Mouse (Mus musculus): ENCODE results near the gene Cox11. TPM values are rescaled to one million over a fixed set of nuclear protein-coding genes. Genes with fewer than 3 reads are reported as not detected.

Cox11 gene
- total and polyA plus RNA-seq, 2 experiments = 10.6 to 15.7 TPM

DNA sequence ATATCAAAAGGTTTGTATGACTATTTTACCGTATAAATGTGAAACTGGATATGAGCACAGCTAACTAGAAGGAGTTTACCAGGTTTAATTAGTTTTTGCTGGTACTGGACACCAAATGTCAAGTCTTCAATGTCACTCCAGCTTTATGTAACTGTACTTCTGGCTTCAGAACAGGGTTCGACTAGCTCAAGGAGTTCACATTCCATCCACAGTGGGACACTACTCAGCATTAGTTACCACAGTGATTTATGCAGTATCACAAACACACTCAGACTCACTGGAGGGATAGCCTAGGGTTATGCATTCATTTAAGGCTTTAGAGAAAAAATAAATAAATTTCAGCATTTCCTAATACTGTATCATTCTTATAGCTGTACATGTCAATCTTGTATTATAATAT, 5.5 kb upstream of the Cox11 start:
- Histone ChIP-seq H3K27ac (replicated peaks; ENCODE audit: insufficient read depth, low read depth, low read length) (no peak overlapping the region), H3K79me2 (ENCODE audit: control insufficient read depth, insufficient read depth, low read length) (0 out of 2 replicates have a peak, but pooled peaks cover 5% of the 10 kb centered on the region), H3K9ac (ENCODE audit: low read depth, low read length) (no peak overlapping the region), H3K36me3 (ENCODE audit: control insufficient read depth, insufficient read depth, low read length) (no peaks in the 10 kb centered on the region), H3K27me3 (ENCODE audit: control insufficient read depth, insufficient read depth, low read length) (no peaks in the 10 kb centered on the region), H3K4me1 (ENCODE audit: control insufficient read depth, insufficient read depth, low read length) (no peaks in the 10 kb centered on the region; the same call in 1 of the 2 replicates), H3K4me3 (ENCODE audit: insufficient read depth, low read depth, low read length) (no peak overlapping the region)
- 87% methylated on average over 2 of the region's 2 CpGs for WGBS
- TF ChIP-seq POLR2A (IDR thresholded peaks at IDR 0.05; ENCODE audit: extremely low read depth, insufficient read depth, low read length) = no peak
- no peak for DNase-seq (ENCODE audit: extremely low read depth, low read depth, low spot score)

GRCm38 (mm10) chr11:90634661-90635060, 3.3 kb upstream of the Cox11 start:
- H3K27ac ChIP-seq (replicated peaks; ENCODE audit: insufficient read depth, low read depth, low read length) = no peak overlapping the region
- H3K9ac ChIP-seq (ENCODE audit: low read depth, low read length) = no peak overlapping the region
- H3K4me3 ChIP-seq (ENCODE audit: insufficient read depth, low read depth, low read length) = no peak overlapping the region
- H3K4me1 ChIP-seq (ENCODE audit: control insufficient read depth, insufficient read depth, low read length) = peaks cover 4% of the 10 kb centered on the region
- no peak for TF ChIP-seq CTCF (IDR thresholded peaks at IDR 0.05; ENCODE audit: low read depth, low read length)
- no peaks in the 10 kb centered on the region for H3K27me3 ChIP-seq (ENCODE audit: control insufficient read depth, insufficient read depth, low read length)
- 85% methylated on average over 3 of the region's 3 CpGs for WGBS
- H3K79me2 ChIP-seq (ENCODE audit: control insufficient read depth, insufficient read depth, low read length) = peaks cover 15% of the 10 kb centered on the region
- H3K36me3 ChIP-seq (ENCODE audit: control insufficient read depth, insufficient read depth, low read length) = no peaks in the 10 kb centered on the region
- DNase-seq (ENCODE audit: extremely low read depth, low read depth, low spot score) = no peak

- TF ChIP-seq POLR2A (IDR thresholded peaks at IDR 0.05; ENCODE audit: extremely low read depth, insufficient read depth, low read length) (no peak), CTCF (IDR thresholded peaks at IDR 0.05; ENCODE audit: low read depth, low read length) (no peak)
Measured at GRCm38 (mm10) chr11:90638312-90638830, 398 bp downstream of the Cox11 start.

GRCm38 (mm10) chr11:90649777-90650176, 11.8 kb downstream of the Cox11 start:
- no peak for DNase-seq (ENCODE audit: extremely low read depth, low read depth, low spot score)
- Histone ChIP-seq H3K79me2 (ENCODE audit: control insufficient read depth, insufficient read depth, low read length) (no peaks in the 10 kb centered on the region), H3K9ac (ENCODE audit: low read depth, low read length) (no peak overlapping the region), H3K4me1 (ENCODE audit: control insufficient read depth, insufficient read depth, low read length) (no peaks in the 10 kb centered on the region), H3K36me3 (ENCODE audit: control insufficient read depth, insufficient read depth, low read length) (peaks cover 44% of the 10 kb centered on the region), H3K27ac (replicated peaks; ENCODE audit: insufficient read depth, low read depth, low read length) (no peak overlapping the region), H3K27me3 (ENCODE audit: control insufficient read depth, insufficient read depth, low read length) (no peaks in the 10 kb centered on the region), H3K4me3 (ENCODE audit: insufficient read depth, low read depth, low read length) (no peak overlapping the region)
- WGBS = 80% methylated on average over 6 of the region's 6 CpGs
- TF ChIP-seq CTCF (IDR thresholded peaks at IDR 0.05; ENCODE audit: low read depth, low read length) = no peak
- no peak for TF ChIP-seq POLR2A (IDR thresholded peaks at IDR 0.05; ENCODE audit: extremely low read depth, insufficient read depth, low read length)

More at GRCm38 (mm10) chr11:90638312-90638830, 398 bp downstream of the Cox11 start:
- H3K79me2 ChIP-seq (ENCODE audit: control insufficient read depth, insufficient read depth, low read length) = peaks cover 18% of the 10 kb centered on the region
- no peaks in the 10 kb centered on the region for H3K27me3 ChIP-seq (ENCODE audit: control insufficient read depth, insufficient read depth, low read length)
- peak overlapping the region; percentile 77 for H3K27ac ChIP-seq (replicated peaks; ENCODE audit: insufficient read depth, low read depth, low read length)
- H3K4me1 ChIP-seq (ENCODE audit: control insufficient read depth, insufficient read depth, low read length) = peaks cover 6% of the 10 kb centered on the region
- WGBS = under 1% methylated on average over 53 of the region's 54 CpGs
- DNase-seq (ENCODE audit: extremely low read depth, low read depth, low spot score) = peak; percentile 42
- peaks cover 3% of the 10 kb centered on the region; the same call in 1 of the 2 replicates for H3K36me3 ChIP-seq (ENCODE audit: control insufficient read depth, insufficient read depth, low read length)
- H3K4me3 ChIP-seq (ENCODE audit: insufficient read depth, low read depth, low read length) = peak overlapping the region; percentile 85
- H3K9ac ChIP-seq (ENCODE audit: low read depth, low read length) = peak overlapping the region; percentile 87

GRCm38 (mm10) chr11:90650231-90650885, 12.4 kb downstream of the Cox11 start:
- no peaks in the 10 kb centered on the region for H3K4me1 ChIP-seq (ENCODE audit: control insufficient read depth, insufficient read depth, low read length)
- H3K27ac ChIP-seq (replicated peaks; ENCODE audit: insufficient read depth, low read depth, low read length) = no peak overlapping the region
- no peak for DNase-seq (ENCODE audit: extremely low read depth, low read depth, low spot score)
- WGBS = 88% methylated on average over 9 of the region's 9 CpGs
- TF ChIP-seq CTCF (IDR thresholded peaks at IDR 0.05; ENCODE audit: low read depth, low read length) = no peak
- TF ChIP-seq POLR2A (IDR thresholded peaks at IDR 0.05; ENCODE audit: extremely low read depth, insufficient read depth, low read length) = no peak
- no peaks in the 10 kb centered on the region for H3K27me3 ChIP-seq (ENCODE audit: control insufficient read depth, insufficient read depth, low read length)
- peaks cover 42% of the 10 kb centered on the region for H3K36me3 ChIP-seq (ENCODE audit: control insufficient read depth, insufficient read depth, low read length)
- H3K79me2 ChIP-seq (ENCODE audit: control insufficient read depth, insufficient read depth, low read length) = no peaks in the 10 kb centered on the region
- H3K4me3 ChIP-seq (ENCODE audit: insufficient read depth, low read depth, low read length) = no peak overlapping the region
- H3K9ac ChIP-seq (ENCODE audit: low read depth, low read length) = no peak overlapping the region

- Histone ChIP-seq H3K27ac (replicated peaks; ENCODE audit: insufficient read depth, low read depth, low read length) (no peak overlapping the region), H3K4me1 (ENCODE audit: control insufficient read depth, insufficient read depth, low read length) (no peaks in the 10 kb centered on the region), H3K4me3 (ENCODE audit: insufficient read depth, low read depth, low read length) (no peak overlapping the region), H3K79me2 (ENCODE audit: control insufficient read depth, insufficient read depth, low read length) (no peaks in the 10 kb centered on the region), H3K36me3 (ENCODE audit: control insufficient read depth, insufficient read depth, low read length) (peaks cover 51% of the 10 kb centered on the region), H3K27me3 (ENCODE audit: control insufficient read depth, insufficient read depth, low read length) (no peaks in the 10 kb centered on the region), H3K9ac (ENCODE audit: low read depth, low read length) (no peak overlapping the region)
- 92% methylated on average over 4 of the region's 4 CpGs for WGBS
- DNase-seq (ENCODE audit: extremely low read depth, low read depth, low spot score) = no peak
- TF ChIP-seq CTCF (IDR thresholded peaks at IDR 0.05; ENCODE audit: low read depth, low read length) = no peak
- no peak for TF ChIP-seq POLR2A (IDR thresholded peaks at IDR 0.05; ENCODE audit: extremely low read depth, insufficient read depth, low read length)
Measured at GRCm38 (mm10) chr11:90652603-90653002, 14.6 kb downstream of the Cox11 start.
